Mouse (Mus musculus): ENCODE data around the gene Gm20388. TPM values are rescaled to one million over a fixed set of nuclear protein-coding genes. Genes with fewer than 3 reads are reported as not detected.

The Gm20388 gene
- polyA plus RNA-seq, 1 experiment from 2014 or later: 47.1 TPM

DNA sequence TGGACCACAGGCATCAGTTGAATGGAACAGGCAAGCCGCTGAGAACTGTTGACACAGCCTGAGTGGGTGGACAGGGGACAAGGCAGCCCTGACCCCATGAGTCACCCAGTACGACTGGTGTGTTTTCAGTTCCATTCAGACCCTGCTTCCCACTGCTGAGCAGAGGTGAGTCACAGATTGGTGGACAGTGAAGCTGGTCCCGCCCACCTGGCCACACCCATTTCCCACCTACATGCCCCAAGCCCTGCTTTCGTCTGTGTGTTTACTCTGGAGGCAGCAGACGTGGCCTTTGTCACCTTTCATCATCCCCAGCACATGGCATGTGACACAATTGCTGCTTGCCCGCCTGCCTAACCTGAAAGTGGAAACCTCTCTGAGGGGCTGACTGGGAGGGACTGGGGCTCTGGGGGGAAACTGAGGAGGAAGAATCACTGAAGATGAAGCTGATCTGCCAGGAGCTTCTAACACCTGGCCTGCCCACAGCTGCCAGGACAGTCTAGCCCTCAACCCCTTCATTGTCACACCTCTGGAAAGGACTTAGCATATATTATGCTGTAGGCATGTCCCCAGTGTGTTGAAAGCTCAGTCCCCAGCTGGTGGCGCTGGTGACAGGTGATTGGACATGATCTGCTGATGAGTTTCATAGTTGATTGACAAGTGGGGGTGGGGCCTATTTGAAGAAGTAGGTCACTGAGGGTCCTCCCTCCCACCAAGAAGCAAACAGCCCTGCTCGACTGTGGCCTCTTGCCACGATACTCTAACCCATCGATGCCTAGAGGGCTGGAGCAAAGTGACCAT lies 2263.7 kb downstream of the Gm20388 start:
- WGBS (ENCODE audit: missing documents): 41% methylated on average over 10 of the region's 10 CpGs
- Histone ChIP-seq H3K36me3 (ENCODE audit: inconsistent target) (no peaks in the 10 kb centered on the region), H3K79me2 (ENCODE audit: inconsistent target) (no peaks in the 10 kb centered on the region), H3K27ac (no peak overlapping the region), H3K4me3 (ENCODE audit: inconsistent target) (no peak overlapping the region)

DNA sequence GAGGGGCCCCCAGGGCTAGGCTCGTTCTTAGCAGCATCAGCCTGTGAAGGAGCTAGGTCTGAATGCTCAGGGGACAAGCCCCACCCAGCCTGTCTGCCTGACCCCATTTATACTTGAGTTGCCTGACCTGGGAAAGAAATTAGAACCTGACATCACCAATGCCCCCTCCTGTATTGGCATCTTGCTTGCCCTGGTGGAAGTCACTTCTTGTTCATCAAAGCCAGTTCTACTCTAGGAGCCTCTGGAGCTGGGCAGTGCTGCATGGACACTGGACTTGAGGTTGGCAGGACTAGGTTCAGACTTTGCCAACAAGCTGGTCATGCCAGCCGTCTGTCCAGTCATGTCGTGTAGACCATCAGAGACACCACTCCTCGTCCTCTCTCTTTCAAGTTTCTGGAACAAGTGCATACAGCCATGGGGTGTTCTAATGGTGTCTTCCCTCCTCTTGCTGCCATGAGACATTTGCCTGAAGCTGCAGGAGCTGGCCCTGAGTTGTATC lies 2267.8 kb downstream of the Gm20388 start:
- 80% methylated on average over 4 of the region's 4 CpGs for WGBS (ENCODE audit: missing documents)
- Histone ChIP-seq H3K79me2 (ENCODE audit: inconsistent target) (no peaks in the 10 kb centered on the region), H3K4me3 (ENCODE audit: inconsistent target) (no peak overlapping the region)

DNA sequence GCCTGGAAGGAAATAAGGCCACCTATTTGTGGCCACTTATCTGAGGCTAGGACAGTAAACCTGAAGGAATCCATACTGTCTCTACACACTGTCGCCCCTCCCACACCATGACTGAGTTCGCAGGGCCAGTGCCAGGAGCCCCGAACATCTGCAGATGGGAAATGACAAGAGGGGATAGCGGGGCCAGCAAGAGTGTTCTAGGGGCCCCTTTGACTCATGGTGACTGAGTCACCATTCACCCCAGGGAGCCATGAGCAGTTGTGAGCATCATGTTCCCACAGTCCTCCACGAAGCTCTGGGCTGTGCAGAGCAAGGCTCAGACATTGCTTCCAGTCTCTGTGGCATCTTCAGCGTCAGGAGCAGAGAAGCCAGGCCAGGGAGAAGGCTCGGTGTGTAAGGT lies 2268.7 kb downstream of the Gm20388 start:
- no peak overlapping the region for H3K27ac ChIP-seq
- no peaks in the 10 kb centered on the region for H3K79me2 ChIP-seq (ENCODE audit: inconsistent target)
- no peak overlapping the region for H3K4me3 ChIP-seq (ENCODE audit: inconsistent target)
- no peaks in the 10 kb centered on the region for H3K36me3 ChIP-seq (ENCODE audit: inconsistent target)
- WGBS (ENCODE audit: missing documents): 81% methylated on average over 7 of the region's 7 CpGs

More for the DNA sequence above, 2267.8 kb downstream of the Gm20388 start:
- H3K27ac ChIP-seq: no peak overlapping the region
- H3K36me3 ChIP-seq (ENCODE audit: inconsistent target): no peaks in the 10 kb centered on the region

DNA sequence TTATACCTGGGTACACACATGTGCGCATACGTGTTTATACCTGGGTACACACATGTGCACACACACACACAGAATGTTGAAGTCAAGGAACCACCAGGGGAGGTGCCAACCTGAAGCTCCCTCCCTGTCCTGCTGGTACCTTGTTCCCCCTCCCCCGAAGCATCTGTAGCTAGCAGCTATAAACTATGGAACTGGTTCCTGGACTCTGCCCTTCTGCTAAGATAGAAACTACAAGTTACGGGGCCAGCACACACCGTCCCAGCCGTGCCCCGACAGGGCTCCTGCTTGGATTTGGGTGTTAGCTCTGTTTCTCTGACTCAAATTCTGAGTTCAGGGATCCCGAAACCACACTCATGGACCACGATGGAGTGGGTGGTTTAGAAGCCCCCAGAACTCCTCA lies 2269.5 kb downstream of the Gm20388 start:
- Histone ChIP-seq H3K4me3 (ENCODE audit: inconsistent target) (no peak overlapping the region), H3K79me2 (ENCODE audit: inconsistent target) (no peaks in the 10 kb centered on the region), H3K36me3 (ENCODE audit: inconsistent target) (no peaks in the 10 kb centered on the region), H3K27ac (no peak overlapping the region)
- WGBS (ENCODE audit: missing documents): 92% methylated on average over 9 of the region's 9 CpGs

DNA sequence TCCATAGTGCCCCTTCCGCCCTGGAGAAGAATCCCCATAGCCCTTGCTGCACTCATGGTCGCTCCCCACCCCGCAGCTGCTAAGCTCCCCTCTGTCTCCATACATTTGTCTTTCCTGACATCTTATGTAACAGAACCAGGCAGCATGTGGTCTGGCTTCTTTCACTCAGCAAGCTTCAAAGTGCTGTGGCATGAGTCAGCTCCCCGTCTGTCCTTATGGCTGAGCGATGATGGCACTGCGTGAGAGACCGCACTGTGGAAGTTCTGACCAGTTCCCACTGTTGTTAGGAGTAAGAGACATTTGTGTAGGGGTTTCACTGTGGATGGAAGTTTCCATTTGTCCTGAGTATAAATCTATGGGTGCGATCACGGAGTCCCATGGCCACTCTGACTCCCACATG lies 2270.8 kb downstream of the Gm20388 start:
- H3K27ac ChIP-seq: no peak overlapping the region
- no peak overlapping the region for H3K4me3 ChIP-seq (ENCODE audit: inconsistent target)
- no peaks in the 10 kb centered on the region for H3K79me2 ChIP-seq (ENCODE audit: inconsistent target)
- 15% methylated on average over 9 of the region's 9 CpGs for WGBS (ENCODE audit: missing documents)
- H3K36me3 ChIP-seq (ENCODE audit: inconsistent target): no peaks in the 10 kb centered on the region

DNA sequence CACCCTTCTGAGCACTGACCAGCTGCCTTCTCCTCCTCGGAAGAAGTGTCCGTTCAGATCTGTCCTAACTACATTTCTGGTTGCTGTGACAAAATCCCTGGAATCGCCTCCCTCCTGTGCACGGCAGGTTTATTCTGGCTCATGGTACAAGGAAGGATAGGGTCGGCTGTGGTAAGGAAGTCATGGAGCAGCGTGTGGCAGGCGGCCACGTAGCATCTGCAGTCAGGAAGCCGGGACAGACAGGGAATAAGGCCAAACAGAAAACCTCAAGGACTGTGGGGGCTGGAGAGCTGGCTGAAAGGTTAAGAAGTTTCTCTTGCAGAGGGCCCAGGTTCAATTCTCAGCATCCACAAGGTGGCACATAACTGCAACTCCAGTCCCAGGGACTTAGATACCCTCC lies 2271.3 kb downstream of the Gm20388 start:
- WGBS (ENCODE audit: missing documents): 44% methylated on average over 9 of the region's 9 CpGs
- Histone ChIP-seq H3K4me3 (ENCODE audit: inconsistent target) (no peak overlapping the region), H3K36me3 (ENCODE audit: inconsistent target) (no peaks in the 10 kb centered on the region), H3K27ac (no peak overlapping the region), H3K79me2 (ENCODE audit: inconsistent target) (no peaks in the 10 kb centered on the region)

DNA sequence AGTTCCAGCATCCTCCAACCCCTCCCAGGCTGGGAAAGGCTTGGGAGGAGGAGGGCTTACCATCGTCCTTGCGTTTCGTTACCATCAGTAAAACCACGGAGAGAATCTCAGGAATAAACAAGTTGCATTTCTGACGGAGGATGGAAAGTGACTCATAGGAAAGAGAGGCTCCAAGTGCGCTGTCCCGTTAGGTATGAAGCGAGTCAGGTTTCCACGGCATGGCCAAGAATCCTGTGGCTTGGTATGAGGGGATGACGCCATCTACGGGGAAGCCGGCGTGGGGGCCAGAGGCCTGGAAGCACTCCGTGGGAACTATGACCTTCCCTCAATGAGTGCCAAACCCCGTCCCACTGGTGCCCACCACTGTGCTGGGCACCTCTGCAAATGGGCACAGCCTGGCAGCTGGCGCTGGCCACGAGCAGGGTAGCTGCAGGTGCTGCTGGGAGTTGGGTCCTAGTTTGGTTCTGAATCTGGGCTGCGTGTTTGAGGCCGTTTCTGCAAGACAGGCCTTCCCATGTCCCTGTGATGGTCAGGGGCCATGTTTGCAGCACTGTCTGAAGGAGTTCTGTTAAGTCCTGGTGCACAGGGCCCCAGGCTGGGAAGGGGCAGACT lies 2275.8 kb downstream of the Gm20388 start:
- H3K27ac ChIP-seq: no peak overlapping the region
- no peak overlapping the region for H3K4me3 ChIP-seq (ENCODE audit: inconsistent target)
- no peaks in the 10 kb centered on the region for H3K79me2 ChIP-seq (ENCODE audit: inconsistent target)
- H3K36me3 ChIP-seq (ENCODE audit: inconsistent target): no peaks in the 10 kb centered on the region
- WGBS (ENCODE audit: missing documents): 90% methylated on average over 16 of the region's 19 CpGs

DNA sequence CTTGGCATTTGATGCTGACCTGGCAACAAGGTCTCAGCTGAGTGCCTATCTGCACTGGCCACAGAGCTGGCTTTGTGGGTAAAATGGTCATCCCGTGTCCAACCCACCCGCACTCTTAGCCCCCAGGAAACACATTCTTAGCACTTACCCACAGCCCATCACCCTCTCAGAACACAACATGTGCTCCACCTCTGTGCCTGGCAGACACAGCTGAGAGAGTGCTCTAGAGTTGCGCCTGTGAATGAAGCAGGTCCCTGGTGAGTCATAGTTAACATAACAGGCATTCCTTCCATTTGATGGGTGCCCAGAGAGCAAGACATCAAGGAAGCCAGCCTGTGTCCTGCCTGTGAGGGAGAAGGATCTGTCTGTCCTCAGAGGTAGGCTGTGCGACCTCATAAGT lies 2276.6 kb downstream of the Gm20388 start:
- H3K79me2 ChIP-seq (ENCODE audit: inconsistent target): no peaks in the 10 kb centered on the region
- H3K4me3 ChIP-seq (ENCODE audit: inconsistent target): no peak overlapping the region
- H3K36me3 ChIP-seq (ENCODE audit: inconsistent target): no peaks in the 10 kb centered on the region
- 87% methylated on average over 4 of the region's 4 CpGs for WGBS (ENCODE audit: missing documents)
- H3K27ac ChIP-seq: no peak overlapping the region

DNA sequence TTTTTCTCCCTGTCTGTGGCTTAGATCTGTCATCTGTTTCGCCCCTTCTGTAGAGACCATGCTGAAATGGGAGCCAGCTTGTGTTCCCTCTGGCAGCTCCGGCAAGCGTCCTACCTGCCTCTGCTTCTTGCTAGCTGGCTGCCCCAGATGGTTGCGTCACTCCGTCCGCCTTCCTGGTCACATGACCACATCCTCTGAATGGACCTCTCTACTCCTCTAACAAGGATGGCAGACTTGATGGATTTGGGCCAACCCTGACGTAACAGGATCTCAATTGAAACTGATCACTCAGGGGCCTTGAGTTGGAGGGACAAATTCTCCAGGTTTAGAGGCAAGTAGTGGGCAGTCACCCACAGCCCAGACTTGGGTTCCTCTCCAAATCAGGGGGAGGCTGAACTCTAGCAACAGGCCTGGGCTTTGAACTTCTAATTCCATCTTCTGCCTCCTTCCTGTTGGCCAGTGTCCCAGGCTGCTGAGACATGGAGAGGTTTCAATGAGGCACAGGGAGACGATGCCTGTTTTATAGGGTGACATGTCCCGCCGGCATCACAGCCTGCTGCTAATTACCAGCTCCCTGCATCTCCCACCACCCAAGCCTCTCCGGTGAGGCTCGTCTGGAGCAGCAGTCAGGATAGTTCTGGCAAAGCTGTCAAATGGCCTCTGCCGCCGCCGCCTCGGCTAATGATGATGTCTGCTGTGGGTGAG lies 2279.9 kb downstream of the Gm20388 start:
- 57% methylated on average over 16 of the region's 16 CpGs for whole genome bisulfite sequencing (ENCODE audit: missing documents)
- H3K36me3 ChIP-seq (ENCODE audit: inconsistent target): no peaks in the 10 kb centered on the region

DNA sequence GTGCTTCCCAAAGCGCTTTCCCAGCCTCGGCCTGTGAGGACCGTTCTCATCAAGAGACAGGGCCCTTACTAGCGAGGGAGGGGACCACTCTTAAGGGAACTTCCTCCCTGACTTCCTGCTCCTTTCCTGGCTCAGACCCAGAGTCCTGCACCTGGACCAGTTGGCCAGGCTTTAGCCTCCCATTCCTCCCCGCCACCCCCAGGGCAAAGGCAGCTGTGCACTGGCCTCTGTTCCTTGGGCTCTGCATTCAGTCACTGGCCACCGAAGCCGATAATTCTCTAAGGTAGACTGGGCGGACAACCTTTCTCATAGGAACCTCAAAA lies 2280.4 kb downstream of the Gm20388 start:
- no peaks in the 10 kb centered on the region for H3K79me2 ChIP-seq (ENCODE audit: inconsistent target)
- no peak overlapping the region for H3K4me3 ChIP-seq (ENCODE audit: inconsistent target)
- H3K36me3 ChIP-seq (ENCODE audit: inconsistent target): no peaks in the 10 kb centered on the region
- H3K27ac ChIP-seq: no peak overlapping the region
- WGBS (ENCODE audit: missing documents): 79% methylated on average over 8 of the region's 8 CpGs

More for the DNA sequence above, 2279.9 kb downstream of the Gm20388 start:
- Histone ChIP-seq H3K4me3 (ENCODE audit: inconsistent target) (no peak overlapping the region), H3K27ac (no peak overlapping the region), H3K79me2 (ENCODE audit: inconsistent target) (no peaks in the 10 kb centered on the region)

DNA sequence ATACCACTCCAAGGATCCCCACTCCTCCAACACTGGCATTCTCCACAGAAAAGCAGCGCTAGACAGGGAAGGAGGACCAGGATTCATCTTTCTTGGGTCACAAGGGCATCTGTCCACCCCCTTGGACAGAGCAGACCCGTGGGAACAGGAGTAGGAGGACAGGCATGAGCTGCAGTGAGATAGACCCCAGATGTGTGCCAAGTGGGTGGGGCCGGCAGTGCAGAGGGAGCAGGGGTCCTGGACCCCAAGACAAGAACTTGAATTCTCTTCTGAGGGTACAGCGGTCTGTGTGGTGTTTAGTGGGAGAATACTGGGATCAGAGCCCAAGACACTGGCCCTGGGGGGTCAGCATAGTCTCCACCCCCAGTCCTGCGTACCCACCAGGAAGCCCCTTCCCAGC lies 2282.1 kb downstream of the Gm20388 start:
- Histone ChIP-seq H3K27ac (no peak overlapping the region), H3K4me3 (ENCODE audit: inconsistent target) (no peak overlapping the region), H3K79me2 (ENCODE audit: inconsistent target) (no peaks in the 10 kb centered on the region), H3K36me3 (ENCODE audit: inconsistent target) (no peaks in the 10 kb centered on the region)
- WGBS (ENCODE audit: missing documents): 92% methylated on average over 5 of the region's 5 CpGs

DNA sequence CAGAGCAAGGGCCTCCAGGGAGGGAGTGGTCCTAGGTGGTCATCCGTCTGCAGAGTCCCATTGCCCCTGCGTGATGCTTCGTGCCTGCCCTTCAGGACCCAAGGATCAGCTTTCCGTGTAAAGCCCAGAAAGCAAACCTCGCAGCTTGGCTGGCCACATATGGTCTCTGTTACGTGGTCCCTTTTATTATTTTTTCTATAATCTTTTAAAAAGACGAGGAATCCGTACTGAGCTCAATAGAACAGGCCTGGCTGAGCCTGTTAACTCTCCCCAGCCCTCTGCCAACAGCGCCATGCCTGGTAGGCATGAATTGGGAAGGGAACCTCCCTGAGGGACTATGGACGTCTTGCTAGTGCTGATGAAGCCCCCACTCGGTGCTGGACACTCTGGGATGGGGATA lies 2282.9 kb downstream of the Gm20388 start:
- 90% methylated on average over 10 of the region's 11 CpGs for WGBS (ENCODE audit: missing documents)
- Histone ChIP-seq H3K36me3 (ENCODE audit: inconsistent target) (no peaks in the 10 kb centered on the region), H3K4me3 (ENCODE audit: inconsistent target) (no peak overlapping the region), H3K79me2 (ENCODE audit: inconsistent target) (no peaks in the 10 kb centered on the region), H3K27ac (no peak overlapping the region; the same call in 1 of the 2 replicates)

DNA sequence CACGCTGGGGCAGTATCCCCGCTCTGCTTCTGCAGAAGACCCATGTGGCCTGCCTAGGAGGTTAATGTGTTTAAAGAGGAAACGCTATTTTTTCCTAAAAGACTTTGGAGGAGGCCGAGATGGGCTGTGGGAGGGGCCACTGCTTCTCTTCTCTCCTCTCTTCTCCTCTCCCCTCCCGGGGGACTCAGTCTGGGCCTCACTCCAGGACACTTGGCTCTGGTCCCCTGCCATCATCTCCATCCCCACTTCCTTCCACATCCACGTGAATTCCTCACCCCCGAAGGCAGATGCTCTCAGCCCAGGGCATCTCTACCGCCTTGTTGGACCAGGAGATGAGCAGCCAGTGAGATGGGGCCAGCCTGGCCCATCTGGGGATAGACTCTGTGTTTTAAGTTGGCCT lies 2283.8 kb downstream of the Gm20388 start:
- no peak overlapping the region for H3K4me3 ChIP-seq (ENCODE audit: inconsistent target)
- no peak overlapping the region for H3K27ac ChIP-seq
- H3K36me3 ChIP-seq (ENCODE audit: inconsistent target): no peaks in the 10 kb centered on the region
- WGBS (ENCODE audit: missing documents): 56% methylated on average over 8 of the region's 8 CpGs
- H3K79me2 ChIP-seq (ENCODE audit: inconsistent target): no peaks in the 10 kb centered on the region

DNA sequence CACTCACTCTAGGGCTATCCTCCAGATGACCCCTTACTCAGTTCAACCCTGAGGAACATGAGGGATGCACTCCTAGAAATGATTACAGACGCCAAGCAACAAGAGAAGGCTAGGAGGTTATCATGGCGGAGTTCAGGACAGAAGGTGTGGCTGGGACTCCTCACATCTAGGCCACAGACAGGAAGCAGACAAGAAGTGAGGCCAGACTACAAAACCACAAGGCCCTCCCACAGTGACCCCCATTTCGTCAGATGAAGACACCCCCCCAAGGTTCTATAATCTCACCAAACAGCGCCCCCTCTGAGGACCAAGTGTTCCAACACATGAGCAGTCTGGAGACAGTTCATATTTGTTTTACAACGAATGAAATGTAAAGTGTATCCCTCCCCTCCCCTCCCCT lies 2286.7 kb downstream of the Gm20388 start:
- H3K4me3 ChIP-seq (ENCODE audit: inconsistent target): no peak overlapping the region

More for the DNA sequence above, 2286.7 kb downstream of the Gm20388 start:
- no peaks in the 10 kb centered on the region for H3K79me2 ChIP-seq (ENCODE audit: inconsistent target)
- H3K27ac ChIP-seq: no peak overlapping the region
- 67% methylated on average over 4 of the region's 5 CpGs for WGBS (ENCODE audit: missing documents)
- no peaks in the 10 kb centered on the region for H3K36me3 ChIP-seq (ENCODE audit: inconsistent target)

All from macrophage (primary cell).